Mouse (Mus musculus): ENCODE data around the gene Sema6c.
"Not testable (repeated sequence)": the region's sequence is repeated elsewhere in the genome, so short reads cannot be mapped to it uniquely, and the experiment has no call there.

Gene Sema6c

GRCm38 (mm10) chr3:95159987-95160963 is at the start of gene Sema6c:
Sema6c (plus strand) TSS chr3:95160457.
- DNase-seq (ENCODE audit: low spot score) = peak; percentile 77

DNA sequence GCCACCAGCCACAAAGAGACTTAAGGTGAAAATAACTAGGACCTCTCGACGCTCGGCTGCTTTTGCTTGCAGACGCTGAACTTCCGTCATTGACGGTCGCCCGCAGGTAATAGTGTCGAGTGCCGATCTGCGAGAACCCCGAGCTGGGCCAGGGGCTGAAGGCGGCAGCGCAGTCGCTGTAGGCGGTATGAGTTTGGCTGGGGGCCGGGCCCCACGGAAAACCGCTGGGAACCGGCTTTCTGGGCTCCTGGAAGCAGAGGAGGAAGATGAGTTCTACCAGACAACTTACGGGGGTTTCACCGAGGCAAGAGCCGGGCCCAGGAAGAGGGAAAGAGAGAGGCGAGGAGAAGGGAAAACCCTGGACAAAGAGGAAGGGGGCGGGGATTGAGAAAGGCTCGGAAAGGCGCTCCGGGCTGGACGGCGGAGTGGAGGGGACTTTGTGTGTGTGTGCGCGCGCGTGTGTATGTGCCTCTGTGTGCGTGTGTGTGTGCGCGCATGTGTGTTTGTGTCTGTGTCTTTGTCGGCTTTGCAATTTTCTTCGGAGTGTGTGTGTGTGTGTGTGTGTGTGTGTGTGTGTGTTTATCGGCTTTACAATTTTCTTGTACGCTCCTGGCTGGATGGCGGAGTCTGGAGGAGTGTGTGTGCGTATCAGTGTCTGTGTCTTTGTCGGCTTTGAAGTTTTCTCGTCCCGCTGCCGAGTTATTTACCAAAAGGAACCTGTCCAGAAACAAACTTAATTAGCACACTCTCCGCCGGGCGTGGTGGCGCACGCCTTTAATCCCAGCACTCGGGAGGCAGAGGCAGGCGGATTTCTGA is 49.1 kb upstream of the Sema6c start, which contains the start of gene Vps72:
Gene Vps72 (plus strand): TSS at position 112 of the 816 bp plus-strand sequence.
- peak; percentile 81 for DNase-seq (ENCODE audit: low spot score)

DNA sequence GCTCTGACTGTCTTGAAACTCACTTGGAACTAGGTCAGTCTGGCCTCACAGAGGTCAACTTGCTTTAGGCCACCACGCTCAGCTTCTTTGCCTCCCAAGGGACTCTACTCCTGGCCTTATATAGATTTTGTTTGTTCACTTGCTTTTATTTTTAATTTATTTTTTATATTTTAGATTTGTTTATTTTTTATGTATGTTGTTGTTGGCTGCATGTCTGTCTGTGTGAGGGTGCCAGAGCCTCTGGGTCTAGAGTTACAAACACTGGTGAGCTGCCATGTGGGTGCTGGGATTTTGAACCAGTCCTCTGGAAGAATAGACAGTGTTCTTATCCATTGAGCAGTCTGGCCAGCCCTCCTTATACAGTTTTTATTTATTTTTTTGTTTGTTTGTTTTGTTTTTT is 47.5 kb upstream of the Sema6c start:
- DNase-seq (ENCODE audit: low spot score) = no peak

- DNase-seq (ENCODE audit: low spot score) = no peak
These were observed 42.5 kb upstream of the Sema6c start for GRCm38 (mm10) chr3:95117751-95118150.

DNA sequence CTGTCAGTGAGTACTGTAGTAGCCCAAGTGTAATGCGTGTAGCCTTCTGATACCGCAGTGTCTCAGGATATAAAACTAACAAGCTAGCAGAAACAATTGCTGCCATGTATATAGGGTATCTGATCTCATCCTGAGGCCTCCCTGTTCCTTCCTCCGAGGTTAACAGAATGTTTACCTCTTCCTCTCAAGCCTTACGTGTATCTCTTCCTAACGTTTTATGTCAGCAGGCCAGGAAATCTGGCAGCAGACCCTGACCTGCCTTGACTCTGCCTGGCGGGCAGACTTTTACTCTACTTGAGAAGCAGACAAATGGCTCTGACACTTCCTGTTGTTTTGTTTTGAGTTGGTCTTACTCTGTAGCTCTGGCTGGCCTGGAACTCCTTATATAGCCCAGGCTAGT is 38.7 kb upstream of the Sema6c start:
- DNase-seq (ENCODE audit: low spot score) = no peak

- no peak for DNase-seq (ENCODE audit: low spot score)
These were observed 36.0 kb upstream of the Sema6c start, which contains the start of gene Tmod4 for GRCm38 (mm10) chr3:95124246-95124645. Tmod4 (plus strand) TSS chr3:95124476.

DNA sequence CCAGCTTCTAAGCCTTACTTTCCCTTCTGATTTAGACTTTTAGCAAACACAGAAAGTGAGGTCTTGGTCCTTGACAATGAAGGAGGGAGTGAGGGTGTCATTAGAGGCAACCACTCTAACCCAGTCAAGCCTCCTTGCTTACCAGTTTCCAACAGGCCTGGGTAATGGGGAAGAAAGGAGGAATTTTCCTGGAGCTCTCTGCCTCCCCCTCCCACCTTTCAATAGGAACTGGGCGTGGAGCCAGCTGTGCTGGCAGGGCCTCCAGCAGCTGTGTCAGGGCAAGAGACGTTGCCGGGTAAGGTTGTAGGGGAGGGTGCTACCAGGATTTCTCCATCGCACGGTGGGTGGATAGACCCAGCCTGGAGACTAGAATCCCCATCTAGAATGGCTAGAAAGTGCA is 35.3 kb upstream of the Sema6c start:
- DNase-seq (ENCODE audit: low spot score) = no peak

DNA sequence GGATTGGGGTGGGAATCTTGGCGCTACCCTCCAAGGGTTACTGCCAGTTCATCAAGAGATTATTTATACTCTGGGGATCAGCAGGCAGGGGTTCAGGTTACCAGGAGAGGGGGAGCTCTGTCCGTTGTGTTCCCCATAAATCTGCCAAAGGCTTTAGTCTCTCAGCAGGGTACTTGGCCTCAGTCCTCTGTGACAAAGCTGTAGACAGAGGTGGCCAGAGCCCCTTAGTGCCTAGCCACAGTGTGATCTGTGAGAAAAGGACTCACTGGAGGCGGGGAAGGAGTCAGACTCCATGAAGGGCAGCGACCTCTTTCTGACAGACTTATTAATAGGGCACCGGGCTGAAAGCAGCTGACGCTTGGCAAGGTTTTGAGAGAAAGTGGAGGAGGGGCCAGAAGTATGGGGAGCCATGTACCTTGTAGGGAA is 31.0 kb upstream of the Sema6c start:
- no peak for DNase-seq (ENCODE audit: low spot score)

- no peak for DNase-seq (ENCODE audit: low spot score)
These were observed 30.2 kb upstream of the Sema6c start for GRCm38 (mm10) chr3:95130081-95130480.

GRCm38 (mm10) chr3:95132389-95132788 is 27.9 kb upstream of the Sema6c start:
- not testable (repeated sequence) for DNase-seq (ENCODE audit: low spot score)

DNA sequence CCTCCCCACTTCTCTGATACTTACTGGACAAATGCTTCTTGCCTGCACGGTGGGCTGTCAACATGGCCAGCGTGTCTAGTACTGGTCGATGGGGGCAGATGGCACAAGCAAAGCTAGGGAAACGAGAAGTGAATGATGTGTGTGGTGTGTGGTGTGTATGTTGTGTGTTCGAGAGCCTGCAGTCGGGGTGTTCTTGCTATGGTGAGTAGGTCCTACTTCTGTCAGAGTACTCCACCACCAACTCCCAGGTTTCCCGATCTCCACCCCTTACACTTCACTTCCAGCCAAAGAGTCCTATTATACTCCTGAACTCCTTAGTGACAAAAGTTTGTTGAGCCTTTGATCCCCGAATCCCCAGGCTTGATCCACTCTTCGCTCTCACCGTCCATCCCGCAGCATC is 27.1 kb upstream of the Sema6c start:
- DNase-seq (ENCODE audit: low spot score) = no peak

DNA sequence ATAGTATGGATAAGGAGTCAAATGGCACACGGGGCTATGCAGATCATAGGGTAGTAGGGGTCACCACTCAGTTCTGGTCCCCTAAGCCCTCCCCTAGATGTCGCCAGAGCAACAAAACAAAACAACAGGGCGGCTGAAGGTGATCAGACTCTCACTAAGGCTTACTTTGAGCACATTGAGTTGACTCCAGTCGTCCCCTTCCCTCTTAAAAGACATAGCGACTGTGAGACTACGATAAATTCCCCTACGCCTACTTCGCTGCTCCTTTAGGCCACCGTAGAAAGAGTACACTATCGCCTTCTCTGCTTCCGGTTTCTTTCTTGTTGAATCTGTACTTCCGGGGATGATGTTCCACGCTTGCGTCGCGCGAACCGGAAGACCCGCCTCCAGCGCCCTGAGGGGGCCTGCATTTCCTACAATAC is 26.6 kb upstream of the Sema6c start, which contains the start of the genes Scnm1 and Lysmd1:
Gene Scnm1 (minus strand): TSS at position 332 of the 422 bp plus-strand sequence.
Gene Lysmd1 (plus strand): TSS at position 409 of the 422 bp plus-strand sequence.
- DNase-seq (ENCODE audit: low spot score) = peak; percentile 93

GRCm38 (mm10) chr3:95134133-95134532 is 26.1 kb upstream of the Sema6c start:
- DNase-seq (ENCODE audit: low spot score) = not testable (repeated sequence)

GRCm38 (mm10) chr3:95135023-95135422 is 25.2 kb upstream of the Sema6c start:
- DNase-seq (ENCODE audit: low spot score) = no peak

DNA sequence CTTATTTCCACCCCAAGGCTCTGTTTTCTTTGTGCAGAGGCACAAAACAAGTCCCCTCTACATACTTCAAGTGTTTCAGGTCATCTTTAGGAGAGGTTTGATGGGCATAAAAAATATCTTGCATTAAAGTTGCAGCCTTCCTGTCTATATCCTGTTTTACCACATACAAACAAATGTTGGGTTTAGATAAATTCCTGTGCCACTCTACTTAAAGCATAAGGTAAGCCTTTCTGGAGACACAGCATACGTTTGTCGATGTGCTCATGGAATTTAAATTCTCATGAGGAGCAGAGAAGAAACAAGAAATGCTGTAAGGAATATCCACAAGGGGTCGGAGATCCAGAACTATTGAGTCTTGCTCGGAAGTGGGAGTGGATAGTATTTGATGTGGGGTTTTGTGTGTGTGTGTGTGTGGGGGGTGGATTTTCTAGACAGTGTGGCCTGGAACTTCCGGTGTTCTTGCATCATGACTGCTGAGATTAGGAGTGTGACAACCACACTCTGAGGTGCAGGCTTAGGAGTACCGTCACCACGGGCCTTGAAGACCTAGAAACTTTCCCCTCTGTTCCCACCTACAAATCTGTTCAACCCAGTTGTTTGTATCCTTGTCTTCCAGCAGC is 24.7 kb upstream of the Sema6c start:
- DNase-seq (ENCODE audit: low spot score) = no peak

GRCm38 (mm10) chr3:95136336-95136735 is 23.9 kb upstream of the Sema6c start:
- DNase-seq (ENCODE audit: low spot score) = no peak

- DNase-seq (ENCODE audit: low spot score) = no peak
These were observed 20.5 kb upstream of the Sema6c start for GRCm38 (mm10) chr3:95139586-95140288.

- no peak for DNase-seq (ENCODE audit: low spot score)
These were observed 20.0 kb upstream of the Sema6c start for GRCm38 (mm10) chr3:95140289-95140595.

GRCm38 (mm10) chr3:95140795-95141194 is 19.5 kb upstream of the Sema6c start:
- DNase-seq (ENCODE audit: low spot score) = no peak

- DNase-seq (ENCODE audit: low spot score) = no peak
These were observed 18.8 kb upstream of the Sema6c start for GRCm38 (mm10) chr3:95141474-95141873.

- no peak for DNase-seq (ENCODE audit: low spot score)
These were observed 18.2 kb upstream of the Sema6c start, which contains the start of gene Tnfaip8l2 for GRCm38 (mm10) chr3:95141952-95142616. Tnfaip8l2 (minus strand) TSS chr3:95142360.

Data from left cerebral cortex, adult 11 months (tissue).